Mouse (Mus musculus): ENCODE data around the gene Degs1.

GRCm38 (mm10) chr1:182252534-182253171 is 30.0 kb downstream of the Degs1 start:
- TF ChIP-seq CTCF (IDR thresholded peaks at IDR 0.05; ENCODE audit: extremely low read depth, insufficient read depth, low read length) (no peak), POLR2A (IDR thresholded peaks at IDR 0.05; ENCODE audit: extremely low read depth, insufficient read depth, low read length) (no peak)

Measured in cortical plate, adult 2 months (tissue).